Mouse (Mus musculus): Measurements from ENCODE around the gene Reep1. TPM values are rescaled to one million over a fixed set of nuclear protein-coding genes. Genes with fewer than 3 reads are reported as not detected.

Gene Reep1
- polyA plus RNA-seq, 1 experiment from 2014 or later: 20.3 TPM

- Histone ChIP-seq H3K36me3 (ENCODE audit: control insufficient read depth, insufficient read depth) (peaks cover 6% of the 10 kb centered on the region; the same call in 1 of the 2 replicates), H3K4me2 (ENCODE audit: low read depth, low read length) (no peak overlapping the region), H3K27me3 (ENCODE audit: control insufficient read depth, insufficient read depth, low read length) (no peaks in the 10 kb centered on the region), H3K4me1 (ENCODE audit: control insufficient read depth, insufficient read depth, low read length) (no peaks in the 10 kb centered on the region), H3K9ac (ENCODE audit: low read length) (no peak overlapping the region), H3K9me3 (replicated peaks; ENCODE audit: control insufficient read depth, low read length) (peaks cover 5% of the 10 kb centered on the region), H3K27ac (ENCODE audit: low read length) (no peak overlapping the region), H3K4me3 (ENCODE audit: low read length) (no peak overlapping the region)
- WGBS: 34% methylated on average over 4 of the region's 4 CpGs
- ATAC-seq (replicated peaks; ENCODE audit: extremely low read depth, insufficient read depth, low FRiP score): no peak
Measured at GRCm38 (mm10) chr6:71767761-71768160, 60.4 kb downstream of the Reep1 start.

GRCm38 (mm10) chr6:71769901-71770690, 62.7 kb downstream of the Reep1 start:
- peaks cover 5% of the 10 kb centered on the region for H3K9me3 ChIP-seq (replicated peaks; ENCODE audit: control insufficient read depth, low read length)
- H3K9ac ChIP-seq (ENCODE audit: low read length): no peak overlapping the region
- H3K4me2 ChIP-seq (ENCODE audit: low read depth, low read length): no peak overlapping the region
- ATAC-seq (replicated peaks; ENCODE audit: extremely low read depth, insufficient read depth, low FRiP score): peak; percentile 30; the same call in 1 of the 2 replicates
- H3K4me3 ChIP-seq (ENCODE audit: low read length): no peak overlapping the region
- peaks cover 6% of the 10 kb centered on the region; the same call in 1 of the 2 replicates for H3K36me3 ChIP-seq (ENCODE audit: control insufficient read depth, insufficient read depth)
- no peak overlapping the region for H3K27ac ChIP-seq (ENCODE audit: low read length)
- 76% methylated on average over 12 of the region's 12 CpGs for WGBS
- H3K27me3 ChIP-seq (ENCODE audit: control insufficient read depth, insufficient read depth, low read length): no peaks in the 10 kb centered on the region
- no peaks in the 10 kb centered on the region for H3K4me1 ChIP-seq (ENCODE audit: control insufficient read depth, insufficient read depth, low read length)

- H3K27ac ChIP-seq (ENCODE audit: low read length): no peak overlapping the region
- H3K4me1 ChIP-seq (ENCODE audit: control insufficient read depth, insufficient read depth, low read length): no peaks in the 10 kb centered on the region
Measured at GRCm38 (mm10) chr6:71770856-71771255, 63.5 kb downstream of the Reep1 start.

GRCm38 (mm10) chr6:71771282-71771681, 63.9 kb downstream of the Reep1 start:
- no peak overlapping the region for H3K4me2 ChIP-seq (ENCODE audit: low read depth, low read length)
- no peak overlapping the region for H3K4me3 ChIP-seq (ENCODE audit: low read length)
- H3K36me3 ChIP-seq (ENCODE audit: control insufficient read depth, insufficient read depth): peaks cover 8% of the 10 kb centered on the region; the same call in 1 of the 2 replicates
- H3K9ac ChIP-seq (ENCODE audit: low read length): no peak overlapping the region
- no peak overlapping the region for H3K27ac ChIP-seq (ENCODE audit: low read length)
- no peak for ATAC-seq (replicated peaks; ENCODE audit: extremely low read depth, insufficient read depth, low FRiP score)
- H3K9me3 ChIP-seq (replicated peaks; ENCODE audit: control insufficient read depth, low read length): peaks cover 5% of the 10 kb centered on the region
- 88% methylated on average over 4 of the region's 4 CpGs for WGBS
- H3K4me1 ChIP-seq (ENCODE audit: control insufficient read depth, insufficient read depth, low read length): no peaks in the 10 kb centered on the region
- no peaks in the 10 kb centered on the region for H3K27me3 ChIP-seq (ENCODE audit: control insufficient read depth, insufficient read depth, low read length)

More at GRCm38 (mm10) chr6:71770856-71771255, 63.5 kb downstream of the Reep1 start:
- Histone ChIP-seq H3K9me3 (replicated peaks; ENCODE audit: control insufficient read depth, low read length) (peaks cover 5% of the 10 kb centered on the region), H3K36me3 (ENCODE audit: control insufficient read depth, insufficient read depth) (peaks cover 7% of the 10 kb centered on the region; the same call in 1 of the 2 replicates), H3K4me3 (ENCODE audit: low read length) (no peak overlapping the region), H3K4me2 (ENCODE audit: low read depth, low read length) (no peak overlapping the region), H3K9ac (ENCODE audit: low read length) (no peak overlapping the region), H3K27me3 (ENCODE audit: control insufficient read depth, insufficient read depth, low read length) (no peaks in the 10 kb centered on the region)
- WGBS: 94% methylated on average over 4 of the region's 4 CpGs
- ATAC-seq (replicated peaks; ENCODE audit: extremely low read depth, insufficient read depth, low FRiP score): no peak

- Histone ChIP-seq H3K27me3 (ENCODE audit: control insufficient read depth, insufficient read depth, low read length) (no peaks in the 10 kb centered on the region), H3K4me2 (ENCODE audit: low read depth, low read length) (no peak overlapping the region), H3K4me1 (ENCODE audit: control insufficient read depth, insufficient read depth, low read length) (no peaks in the 10 kb centered on the region), H3K9me3 (replicated peaks; ENCODE audit: control insufficient read depth, low read length) (peaks cover 5% of the 10 kb centered on the region), H3K4me3 (ENCODE audit: low read length) (no peak overlapping the region), H3K36me3 (ENCODE audit: control insufficient read depth, insufficient read depth) (peaks cover 8% of the 10 kb centered on the region; the same call in 1 of the 2 replicates), H3K27ac (ENCODE audit: low read length) (no peak overlapping the region), H3K9ac (ENCODE audit: low read length) (no peak overlapping the region)
- no peak for ATAC-seq (replicated peaks; ENCODE audit: extremely low read depth, insufficient read depth, low FRiP score)
- 79% methylated on average over 6 of the region's 6 CpGs for WGBS
Measured at GRCm38 (mm10) chr6:71772156-71772555, 64.8 kb downstream of the Reep1 start.

GRCm38 (mm10) chr6:71772636-71773208, 65.4 kb downstream of the Reep1 start:
- peaks cover 8% of the 10 kb centered on the region; the same call in 1 of the 2 replicates for H3K36me3 ChIP-seq (ENCODE audit: control insufficient read depth, insufficient read depth)
- H3K9ac ChIP-seq (ENCODE audit: low read length): no peak overlapping the region
- H3K4me1 ChIP-seq (ENCODE audit: control insufficient read depth, insufficient read depth, low read length): no peaks in the 10 kb centered on the region
- H3K27me3 ChIP-seq (ENCODE audit: control insufficient read depth, insufficient read depth, low read length): no peaks in the 10 kb centered on the region
- H3K9me3 ChIP-seq (replicated peaks; ENCODE audit: control insufficient read depth, low read length): peaks cover 5% of the 10 kb centered on the region
- ATAC-seq (replicated peaks; ENCODE audit: extremely low read depth, insufficient read depth, low FRiP score): no peak
- 84% methylated on average over 7 of the region's 7 CpGs for WGBS
- no peak overlapping the region for H3K4me2 ChIP-seq (ENCODE audit: low read depth, low read length)
- no peak overlapping the region for H3K4me3 ChIP-seq (ENCODE audit: low read length)
- H3K27ac ChIP-seq (ENCODE audit: low read length): no peak overlapping the region

GRCm38 (mm10) chr6:71778016-71778415, 70.7 kb downstream of the Reep1 start:
- Histone ChIP-seq H3K9ac (ENCODE audit: low read length) (no peak overlapping the region), H3K27ac (ENCODE audit: low read length) (no peak overlapping the region), H3K27me3 (ENCODE audit: control insufficient read depth, insufficient read depth, low read length) (no peaks in the 10 kb centered on the region), H3K4me3 (ENCODE audit: low read length) (no peak overlapping the region), H3K9me3 (replicated peaks; ENCODE audit: control insufficient read depth, low read length) (no peaks in the 10 kb centered on the region), H3K36me3 (ENCODE audit: control insufficient read depth, insufficient read depth) (peaks cover 5% of the 10 kb centered on the region; the same call in 1 of the 2 replicates), H3K4me1 (ENCODE audit: control insufficient read depth, insufficient read depth, low read length) (0 out of 2 replicates have a peak, but pooled peaks cover 3% of the 10 kb centered on the region), H3K4me2 (ENCODE audit: low read depth, low read length) (no peak overlapping the region)
- ATAC-seq (replicated peaks; ENCODE audit: extremely low read depth, insufficient read depth, low FRiP score): no peak
- 90% methylated on average over 5 of the region's 5 CpGs for WGBS

GRCm38 (mm10) chr6:71779831-71780230, 72.5 kb downstream of the Reep1 start:
- Histone ChIP-seq H3K9me3 (replicated peaks; ENCODE audit: control insufficient read depth, low read length) (0 out of 2 replicates have a peak, but pooled peaks cover 5% of the 10 kb centered on the region), H3K27me3 (ENCODE audit: control insufficient read depth, insufficient read depth, low read length) (no peaks in the 10 kb centered on the region), H3K36me3 (ENCODE audit: control insufficient read depth, insufficient read depth) (peaks cover 9% of the 10 kb centered on the region), H3K4me2 (ENCODE audit: low read depth, low read length) (no peak overlapping the region), H3K4me1 (ENCODE audit: control insufficient read depth, insufficient read depth, low read length) (0 out of 2 replicates have a peak, but pooled peaks cover 3% of the 10 kb centered on the region), H3K4me3 (ENCODE audit: low read length) (no peak overlapping the region), H3K9ac (ENCODE audit: low read length) (no peak overlapping the region), H3K27ac (ENCODE audit: low read length) (no peak overlapping the region)
- no peak for ATAC-seq (replicated peaks; ENCODE audit: extremely low read depth, insufficient read depth, low FRiP score)
- 82% methylated on average over 2 of the region's 2 CpGs for WGBS

- Histone ChIP-seq H3K9ac (ENCODE audit: low read length) (no peak overlapping the region), H3K4me2 (ENCODE audit: low read depth, low read length) (no peak overlapping the region), H3K27ac (ENCODE audit: low read length) (no peak overlapping the region), H3K4me1 (ENCODE audit: control insufficient read depth, insufficient read depth, low read length) (0 out of 2 replicates have a peak, but pooled peaks cover 3% of the 10 kb centered on the region), H3K27me3 (ENCODE audit: control insufficient read depth, insufficient read depth, low read length) (no peaks in the 10 kb centered on the region), H3K4me3 (ENCODE audit: low read length) (no peak overlapping the region), H3K36me3 (ENCODE audit: control insufficient read depth, insufficient read depth) (peaks cover 9% of the 10 kb centered on the region), H3K9me3 (replicated peaks; ENCODE audit: control insufficient read depth, low read length) (0 out of 2 replicates have a peak, but pooled peaks cover 5% of the 10 kb centered on the region)
- WGBS: 64% methylated on average over 7 of the region's 7 CpGs
- no peak for ATAC-seq (replicated peaks; ENCODE audit: extremely low read depth, insufficient read depth, low FRiP score)
Measured at GRCm38 (mm10) chr6:71780431-71780830, 73.1 kb downstream of the Reep1 start.

All from heart, embryonic 16.5 days (tissue).